Comparison of ENCODE assay signal across 17 mouse cellular contexts in the genomic region with DNA sequence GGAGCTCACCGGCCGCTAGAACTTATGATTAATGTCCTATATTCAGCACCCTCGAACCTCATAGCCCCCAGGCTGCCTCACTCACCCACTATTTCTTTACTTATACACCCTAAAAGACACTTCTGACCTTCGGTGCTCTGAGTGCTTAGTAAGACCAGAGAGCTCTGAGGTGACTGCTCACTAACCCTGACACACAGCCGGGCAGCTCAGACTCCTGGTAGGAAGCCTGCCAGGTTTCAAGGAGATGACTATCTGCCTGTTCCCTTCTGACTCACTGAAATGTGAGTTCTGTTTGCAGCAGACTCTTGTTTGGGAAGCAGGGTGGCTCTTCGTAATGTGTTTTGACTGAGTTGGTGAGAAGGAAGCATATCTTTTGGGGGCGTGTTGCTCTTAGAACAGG. TPM values are rescaled to one million over a fixed set of nuclear protein-coding genes. Genes with fewer than 3 reads are reported as not detected.
A peak's percentile ranks its signal among the peaks of the same experiment; 100 is the strongest.
DNase-seq lines count a peak whose midpoint lies in the region; ATAC-seq lines count a peak whose summit lies in the region.
"Had no signal": no experiment of that assay in that cellular context is flagged by ENCODE, and none has a peak within 500 bp of the region (broad histone marks: within the 10 kb centered on the region; RNA-seq: fewer than 3 reads in every experiment).

No protein-coding gene starts in this region.

- H3K9me3 ChIP-seq in hindbrain, embryonic 13.5 days = no peaks in the 10 kb centered on the region
- H3K9me3 ChIP-seq: embryonic facial prominence, embryonic 15.5 days; heart, embryonic 12.5 days; liver, embryonic 15.5 days had no signal

- H3K4me1 ChIP-seq in hindbrain, embryonic 13.5 days (replicated peaks) = peaks cover 15% of the 10 kb centered on the region

- no peak overlapping the region for H3K27ac ChIP-seq in hindbrain, embryonic 13.5 days
- H3K27ac ChIP-seq: embryonic facial prominence, embryonic 15.5 days; liver, embryonic 15.5 days had no signal

- no peak overlapping the region for H3K4me2 ChIP-seq in hindbrain, embryonic 13.5 days
- H3K4me2 ChIP-seq: embryonic facial prominence, embryonic 15.5 days; heart, embryonic 12.5 days; liver, embryonic 15.5 days had no signal

- H3K36me3 ChIP-seq in hindbrain, embryonic 13.5 days = no peaks in the 10 kb centered on the region
- H3K36me3 ChIP-seq: embryonic facial prominence, embryonic 15.5 days; heart, embryonic 12.5 days; liver, embryonic 15.5 days had no signal

- no peak overlapping the region for H3K4me3 ChIP-seq in hindbrain, embryonic 13.5 days
- H3K4me3 ChIP-seq: embryonic facial prominence, embryonic 15.5 days; heart, embryonic 12.5 days; liver, embryonic 15.5 days had no signal

- H3K27me3 ChIP-seq in hindbrain, embryonic 13.5 days = peaks cover 34% of the 10 kb centered on the region
- H3K27me3 ChIP-seq: CH12.LX; embryonic facial prominence, embryonic 15.5 days; heart, embryonic 12.5 days; liver, embryonic 15.5 days had no signal

- WGBS in hindbrain, embryonic 13.5 days = 88% methylated on average over 7 of the region's 7 CpGs

- peak; percentile 46 for ATAC-seq in megakaryocyte-erythroid progenitor cell, adult 5-6 weeks (replicated peaks; ENCODE audit: low FRiP score, low TSS enrichment, poor library complexity, severe bottlenecking)
- ATAC-seq in hindbrain, embryonic 13.5 days (ENCODE audit: low FRiP score) = no peak
- ATAC-seq: activated CD4-positive, CD25-positive, alpha-beta regulatory T cell, adult 4 months had no signal

- no peak overlapping the region for H3K9ac ChIP-seq in hindbrain, embryonic 13.5 days
- H3K9ac ChIP-seq: embryonic facial prominence, embryonic 15.5 days; heart, embryonic 12.5 days; liver, embryonic 15.5 days had no signal

- DNase-seq in right cerebral cortex, adult 2 months (ENCODE audit: low spot score in 2 of 2) = peak; percentile 15
- no peak for DNase-seq in right cerebral cortex, postnatal 25 days
- peak; percentile 9 for DNase-seq in Muller cell, postnatal 12 days (ENCODE audit: inconsistent ontology term)
- DNase-seq in adrenal gland, adult 8-10 months = peak; percentile 59
- no peak for DNase-seq in c-Kit-positive CD71-positive TER-119-positive erythroid progenitor cells, embryonic 14.5 days (ENCODE audit: low spot score)
- DNase-seq in embryo, embryonic 11 days = no peak
- DNase-seq: cerebellum, adult 8-10 months; kidney, adult 8-10 months; kidney, postnatal 25 days; lung, postnatal 10 days had no signal

RNA-seq across cellular contexts. Expression of gene Itga2, which starts 1.6 kb away (rescaled TPM):
- total RNA-seq in adrenal gland, adult 8-10 months (2022) = 1 to 10 TPM in 2 of 4 experiments, under 1 TPM in 2; 0.52 to 1.8 (median 1.2) TPM
- total RNA-seq in megakaryocyte-erythroid progenitor cell, adult 5-6 weeks (2014; fragmentation: Nextera tagmentation) = 0.39 and 0.72 TPM in 2 replicates
- total RNA-seq in megakaryocyte-erythroid progenitor cell, adult 5-6 weeks (2017) = 0.61 and 1.3 TPM in 2 replicates
- polyA plus RNA-seq in hindbrain, embryonic 13.5 days (2015; fragmentation: Nextera tagmentation; extraction: Ambion mirVana) = 1.9 and 2.3 TPM in 2 replicates
- total RNA-seq: CH12.LX had no signal

Comparison
In these comparisons a context has a peak if more than half of its experiments do, and no peak if none do; other contexts are left out.
1. DNase-seq: peak in right cerebral cortex, adult 2 months (2 of 2), Muller cell, postnatal 12 days (single experiment) and adrenal gland, adult 8-10 months (single experiment); none in right cerebral cortex, postnatal 25 days (single experiment), c-Kit-positive CD71-positive TER-119-positive erythroid progenitor cells, embryonic 14.5 days (single experiment) and embryo, embryonic 11 days (single experiment).